Mouse (Mus musculus) T-helper 1 cell (primary cell): ENCODE results near the gene Ruvbl1.

Experiments
- in situ Hi-C: fragments of 300-600 bp; cut with MboI, MseI; formaldehyde crosslinking; loops from one replicate; pipeline ENCODE4 v1.15.1; 2025; ENCODE audit warnings: high pct_unique_total_duplicates

Gene Ruvbl1

DNA sequence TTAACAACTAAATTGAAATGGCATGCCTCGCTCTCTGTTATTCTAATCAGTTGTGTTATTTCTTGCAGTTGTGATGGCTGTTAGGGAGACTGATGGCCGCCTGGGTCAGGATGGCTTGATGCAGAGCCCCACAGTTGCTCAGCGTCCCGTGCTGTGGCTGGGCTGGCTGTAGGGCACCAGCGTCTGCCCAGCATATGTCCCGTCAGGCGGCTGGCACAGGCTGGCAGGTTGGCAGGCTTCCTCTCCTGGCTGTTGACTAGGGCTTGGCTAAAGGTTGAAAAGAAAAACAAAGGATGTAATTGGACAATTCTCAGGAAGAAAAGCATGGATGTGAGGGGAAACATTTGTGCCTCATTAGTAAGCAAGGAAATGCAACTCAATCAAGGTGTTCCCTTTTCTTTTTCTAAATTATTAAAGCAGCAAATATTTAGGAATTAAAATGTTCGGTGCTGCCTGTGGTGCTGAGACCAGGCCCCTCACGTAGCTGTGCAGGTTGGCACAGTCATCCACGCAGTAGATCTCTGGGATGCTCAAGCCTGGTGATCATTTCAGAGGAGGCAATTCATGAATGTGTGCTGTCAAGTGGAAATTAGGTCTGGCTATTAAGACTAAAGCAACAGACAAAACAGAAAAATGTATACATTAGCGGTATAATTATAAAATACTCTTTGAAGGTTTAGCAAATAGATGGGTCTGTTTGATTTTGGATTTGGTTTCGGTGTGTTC is 25.6 kb downstream of the Ruvbl1 start:
- in situ Hi-C loops, result no loop called here

DNA sequence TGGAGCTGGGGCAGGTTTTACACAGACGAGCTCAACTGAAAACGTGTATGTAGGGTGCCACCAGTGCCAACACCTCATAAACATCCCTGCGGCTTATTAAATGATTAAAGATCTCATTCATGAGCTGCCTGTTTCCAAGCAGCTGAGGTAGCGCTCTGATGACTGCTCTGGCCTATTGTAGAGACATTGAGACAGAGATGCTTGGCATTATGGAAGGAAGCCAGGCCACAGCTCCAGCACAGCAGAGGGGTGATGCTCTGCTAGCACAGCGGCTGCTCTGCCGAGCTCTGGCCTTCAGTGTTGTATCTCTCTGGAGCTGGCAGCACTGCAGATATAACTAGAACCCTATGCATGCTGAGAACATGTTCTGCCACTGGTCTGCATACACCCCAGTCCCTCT is 28.5 kb downstream of the Ruvbl1 start:
- in situ Hi-C loops, result no loop called here

DNA sequence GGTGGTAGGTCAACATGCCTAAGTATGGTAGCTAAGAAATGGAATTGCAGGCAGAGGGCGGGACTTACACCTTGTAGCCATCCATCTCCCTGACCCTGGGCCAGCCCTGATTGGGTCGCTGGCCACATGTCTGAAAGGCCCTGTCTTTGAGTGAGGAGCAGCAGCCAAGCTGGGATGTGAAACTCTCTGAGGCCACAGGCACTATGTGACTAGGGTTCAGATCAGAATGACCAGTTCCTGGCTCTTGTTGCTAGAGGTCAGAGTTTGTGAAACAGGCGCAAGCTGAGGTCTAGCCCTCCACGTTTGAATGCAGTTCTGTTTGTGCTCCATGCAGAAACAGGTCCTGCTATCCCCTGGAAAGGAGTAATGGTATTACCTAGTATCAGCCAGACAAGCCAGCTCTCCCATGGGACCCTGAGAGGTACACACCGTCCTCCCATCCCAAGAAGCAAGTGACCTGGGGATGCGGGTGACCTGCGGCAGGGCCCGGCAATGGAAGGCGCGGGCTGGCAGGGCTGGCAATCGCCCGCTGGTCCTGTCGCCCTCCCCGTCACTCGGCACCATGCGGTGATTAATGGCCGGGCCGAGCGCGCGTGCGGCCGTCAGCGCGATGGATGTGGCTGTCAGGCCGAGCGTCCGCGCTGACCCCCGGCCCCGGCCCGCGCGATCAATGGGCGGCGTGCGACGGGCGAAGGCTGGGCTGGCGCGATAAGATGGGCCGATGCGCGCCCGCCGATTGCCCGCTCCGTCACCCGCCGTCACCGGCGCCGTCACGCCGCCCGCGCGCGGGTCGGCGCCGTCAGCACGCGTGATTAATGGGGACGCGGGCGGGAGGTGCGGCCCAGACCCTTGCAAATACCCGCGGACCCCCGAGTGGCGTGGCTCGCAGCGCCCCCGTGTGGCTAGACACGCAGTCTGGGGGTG is 34.5 kb downstream of the Ruvbl1 start:
- in situ Hi-C loops, result loop anchor here (10.0 kb wide), 1 partner anchor 305 kb away; the partner anchor contains the start of gene Gata2

DNA sequence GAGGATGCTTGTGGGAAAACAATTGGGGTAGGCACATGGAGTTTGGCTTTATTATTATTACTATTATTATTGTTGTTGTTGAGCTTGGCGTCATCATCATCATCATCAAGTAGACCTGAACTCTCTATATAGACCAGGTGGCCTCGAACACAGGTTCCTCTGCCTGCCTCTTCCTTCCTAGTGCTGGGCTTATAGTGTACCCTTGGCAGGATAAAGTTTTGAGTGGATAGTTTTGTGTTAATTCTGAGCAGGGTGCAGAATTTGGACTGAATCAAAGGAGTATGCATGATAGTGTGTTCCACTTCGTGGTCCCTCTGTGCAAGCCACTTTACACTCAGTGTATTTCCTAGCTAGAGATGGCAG is 35.2 kb downstream of the Ruvbl1 start:
- in situ Hi-C loops, result loop anchor here (10.0 kb wide), 1 partner anchor 306 kb away; the partner anchor contains the start of gene Gata2

DNA sequence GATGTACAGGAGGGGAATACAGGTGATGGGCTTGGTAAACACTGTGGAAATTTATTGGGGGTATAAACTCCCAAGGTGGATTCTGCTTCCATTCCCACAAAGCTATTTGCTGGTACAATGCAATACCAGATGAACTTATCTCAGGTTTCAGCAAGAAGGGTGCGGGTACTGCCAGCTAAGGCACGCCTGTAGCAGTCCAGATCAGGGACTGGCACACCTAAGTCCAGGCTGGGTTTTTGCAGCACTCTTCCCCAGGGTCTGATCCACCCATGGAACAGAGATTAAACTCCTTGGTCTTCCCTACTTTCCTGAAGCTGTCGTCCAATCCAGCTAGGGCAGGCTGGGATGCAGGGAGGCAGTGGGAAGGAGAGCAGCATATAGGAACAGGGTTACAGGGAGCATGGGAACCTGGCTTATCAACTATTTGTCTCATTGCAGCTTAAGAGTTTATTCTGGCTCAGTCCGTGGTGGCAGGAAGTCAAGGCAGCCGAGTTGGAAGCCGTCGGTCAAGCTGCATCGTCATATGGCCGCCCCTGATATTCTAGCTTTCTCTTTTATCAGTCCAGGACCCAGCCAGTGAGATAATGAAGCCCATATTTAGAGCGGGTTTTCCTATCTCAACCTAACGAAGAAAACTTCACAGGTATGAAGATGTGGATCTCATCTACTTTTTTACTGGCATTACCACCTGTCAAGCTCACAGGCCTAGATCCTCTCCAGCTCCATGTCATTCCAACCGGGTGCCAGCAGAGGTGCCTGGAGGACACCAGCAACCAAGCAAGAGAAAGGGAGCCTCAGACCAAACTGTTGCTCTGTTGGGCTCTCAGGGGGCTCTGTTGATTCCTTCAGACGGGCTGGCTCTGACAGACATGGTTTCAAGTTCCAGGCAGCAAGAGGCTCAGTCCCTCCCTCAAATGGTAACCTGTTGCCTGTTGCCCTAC is 37.1 kb downstream of the Ruvbl1 start:
- in situ Hi-C loops, result loop anchor here (10.0 kb wide), 1 partner anchor 307 kb away; the partner anchor contains the start of gene Gata2

DNA sequence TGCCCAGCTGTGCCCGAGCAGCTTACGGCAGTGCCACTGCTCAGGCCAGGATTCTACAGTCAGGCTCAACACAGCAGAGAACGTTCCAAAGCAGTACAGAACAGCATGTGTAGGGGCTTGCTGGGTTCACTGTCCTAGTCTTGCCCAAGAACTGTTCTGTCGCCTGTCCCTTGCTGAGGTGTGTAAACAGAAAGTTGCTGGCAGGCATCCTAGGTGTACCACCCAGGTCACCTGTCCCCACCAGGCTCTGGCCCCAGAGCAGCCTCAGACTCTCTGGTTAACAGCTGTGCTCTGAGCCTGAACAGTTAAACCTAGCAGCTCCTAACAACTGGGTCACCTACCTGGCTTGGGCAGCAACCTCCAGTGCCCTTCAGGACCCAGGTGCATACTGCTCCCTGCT is 37.8 kb downstream of the Ruvbl1 start:
- in situ Hi-C loops, result loop anchor here (10.0 kb wide), 1 partner anchor 308 kb away; the partner anchor contains the start of gene Gata2

DNA sequence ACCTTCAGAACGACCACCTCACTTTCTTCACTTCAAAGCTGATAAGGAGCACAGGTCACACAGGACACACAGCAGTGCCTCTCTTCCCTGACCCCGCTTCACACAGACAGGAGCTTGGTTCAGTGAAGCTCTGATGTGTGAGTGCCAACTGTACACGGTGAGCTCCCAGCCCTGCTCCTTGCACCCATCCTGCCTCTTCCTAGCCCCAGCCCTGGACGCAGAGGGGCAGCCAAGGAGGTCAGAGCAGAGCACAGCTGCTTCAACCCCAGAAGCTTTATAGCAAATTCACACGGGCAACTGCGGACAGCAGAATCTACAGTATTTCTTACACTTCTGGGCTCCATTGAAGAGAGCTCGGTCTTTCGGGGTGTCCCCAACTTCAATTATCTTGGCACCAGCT is 48.8 kb downstream of the Ruvbl1 start:
- in situ Hi-C loops, result loop anchor here (10.0 kb wide), 1 partner anchor 49 kb away; the partner anchor contains the start of gene Ruvbl1

DNA sequence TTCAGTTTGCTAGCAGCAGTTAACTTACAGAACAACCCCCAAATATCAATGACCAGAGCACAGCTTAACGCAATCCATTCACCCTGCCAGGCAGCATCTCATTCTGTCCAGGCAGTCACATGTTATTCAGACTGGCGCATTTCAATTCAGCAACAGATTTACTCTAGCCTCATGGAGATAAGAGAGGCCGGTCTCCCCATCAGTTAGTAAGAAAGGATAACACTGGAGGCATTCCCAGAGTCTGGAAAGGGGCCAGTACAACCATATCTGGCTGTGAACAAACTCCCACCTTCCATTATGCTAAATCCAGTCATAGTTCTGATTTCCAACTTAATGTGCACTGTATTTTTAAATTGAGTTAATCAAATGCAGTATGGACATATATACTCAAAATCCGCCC is 49.3 kb downstream of the Ruvbl1 start:
- in situ Hi-C loops, result loop anchor here (10.0 kb wide), 1 partner anchor 50 kb away; the partner anchor contains the start of gene Ruvbl1

DNA sequence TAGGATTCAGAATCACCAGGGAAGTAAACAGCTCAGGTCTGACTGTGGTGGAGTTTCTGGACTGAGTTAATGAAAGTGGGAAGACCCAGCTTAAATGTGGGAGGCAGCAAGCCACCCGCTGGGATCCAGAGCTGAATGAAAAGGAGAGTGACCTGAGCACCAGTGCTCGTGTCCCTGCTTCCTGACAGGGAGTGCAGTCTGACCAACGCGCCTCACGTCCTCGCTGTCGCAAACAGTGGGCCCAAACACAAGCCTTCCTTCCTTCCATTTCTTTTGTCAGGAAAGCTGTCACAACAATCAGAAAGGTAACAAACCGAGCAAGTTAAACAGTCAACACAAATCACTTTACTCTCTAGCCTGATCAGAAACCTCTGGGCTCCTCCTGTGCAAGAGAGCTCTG is 50.8 kb downstream of the Ruvbl1 start:
- in situ Hi-C loops, result loop anchor here (10.0 kb wide), 1 partner anchor 51 kb away; the partner anchor contains the start of gene Ruvbl1

DNA sequence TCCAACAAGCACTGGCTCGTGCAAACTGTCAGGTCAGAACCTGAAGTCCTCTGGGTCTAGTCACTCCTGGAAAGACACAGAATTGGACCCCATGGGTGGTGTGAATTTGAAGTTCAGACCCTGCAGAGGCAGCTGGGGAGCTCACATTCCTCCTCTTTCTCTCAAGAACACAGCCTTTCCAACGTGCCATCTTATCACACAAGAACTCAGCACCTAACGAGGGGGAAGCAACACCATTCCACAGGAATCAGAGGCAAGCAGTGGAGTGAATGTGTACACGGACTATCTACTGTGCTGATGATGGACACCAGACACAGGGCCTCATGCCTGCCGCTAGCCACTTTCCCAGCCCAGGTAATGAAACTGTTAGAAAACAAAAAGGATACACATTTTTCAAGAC is 51.5 kb downstream of the Ruvbl1 start:
- in situ Hi-C loops, result loop anchor here (10.0 kb wide), 1 partner anchor 52 kb away; the partner anchor contains the start of gene Ruvbl1

DNA sequence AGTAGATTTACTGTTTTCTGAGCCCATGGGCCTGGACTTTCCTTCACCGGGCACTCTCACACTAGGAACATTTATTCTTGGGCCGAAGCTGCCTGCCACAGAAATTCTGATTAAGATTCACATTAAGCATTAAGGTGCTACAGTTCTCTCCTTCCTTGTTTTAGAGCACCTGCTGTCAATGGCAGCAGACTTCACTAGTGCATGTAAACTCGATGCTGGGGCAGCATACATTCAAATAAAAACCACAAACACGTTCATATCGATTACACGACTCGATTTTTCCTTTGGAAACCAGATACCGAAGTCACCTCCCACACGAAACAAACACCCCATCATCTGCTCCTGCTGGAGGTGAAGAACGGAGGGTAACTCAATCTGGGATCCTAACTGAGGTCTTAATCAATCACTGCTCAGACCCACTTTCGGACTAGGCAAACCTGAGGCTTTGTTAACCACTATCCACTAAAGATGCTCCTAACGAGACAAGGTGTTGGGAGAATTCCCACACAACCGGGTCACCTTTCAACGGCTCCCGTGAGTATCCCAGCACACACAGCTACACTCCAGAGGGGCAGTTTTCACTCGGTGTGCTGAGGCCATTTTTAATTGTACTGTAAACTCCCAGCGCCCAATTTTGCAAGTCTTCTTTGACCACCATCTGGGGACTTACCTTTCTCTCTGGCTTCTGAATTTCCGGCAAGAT is 52.6 kb downstream of the Ruvbl1 start:
- in situ Hi-C loops, result loop anchor here (10.0 kb wide), 1 partner anchor 53 kb away; the partner anchor contains the start of gene Ruvbl1

DNA sequence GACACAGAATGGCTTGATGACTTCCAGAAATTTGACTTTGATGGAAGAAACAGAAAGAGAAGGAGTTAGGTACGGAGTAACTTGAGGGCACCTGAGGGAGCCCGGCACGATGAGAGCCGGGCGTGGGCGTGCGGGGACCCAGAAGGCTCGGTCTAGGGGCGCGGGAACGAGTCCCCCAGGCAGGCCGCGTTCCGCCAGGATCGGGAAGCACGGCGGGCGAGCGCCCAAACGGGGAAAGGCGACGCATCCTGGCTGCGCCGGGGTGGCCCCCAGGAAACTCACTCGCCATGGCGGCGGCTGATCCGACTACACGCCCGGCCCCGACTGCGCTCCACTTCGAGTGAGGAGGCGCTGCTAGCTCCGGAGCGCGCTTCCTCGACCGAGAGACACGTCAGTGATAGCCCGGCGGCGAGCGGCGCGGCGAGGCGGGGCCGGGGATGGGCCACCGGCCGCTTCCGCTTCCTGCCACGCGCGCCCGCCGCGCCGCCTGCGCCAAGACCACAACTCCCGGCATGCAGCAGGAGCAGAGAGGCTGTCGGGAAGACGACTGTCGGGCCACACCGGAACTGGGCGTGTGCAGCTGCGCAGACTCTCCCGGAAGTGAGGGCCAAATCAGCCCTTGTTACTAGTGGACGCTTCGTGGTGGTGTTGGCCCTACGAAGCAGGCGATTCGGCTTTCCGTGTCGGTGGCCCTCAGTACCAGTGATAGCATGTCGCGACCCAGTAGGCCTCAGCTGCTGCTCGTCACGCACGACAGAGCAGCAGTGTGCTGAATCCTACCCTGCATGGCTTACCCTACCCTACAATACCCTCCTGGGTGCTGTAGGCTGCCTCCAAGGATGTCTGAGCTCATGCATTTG is 53.4 kb downstream of the Ruvbl1 start, which contains the start of gene Sec61a1:
TSS of gene Sec61a1 (minus strand) at position 502 of the 860 bp plus-strand sequence.
- in situ Hi-C loops, result loop anchor here (10.0 kb wide), 1 partner anchor 54 kb away; the partner anchor contains the start of gene Ruvbl1

DNA sequence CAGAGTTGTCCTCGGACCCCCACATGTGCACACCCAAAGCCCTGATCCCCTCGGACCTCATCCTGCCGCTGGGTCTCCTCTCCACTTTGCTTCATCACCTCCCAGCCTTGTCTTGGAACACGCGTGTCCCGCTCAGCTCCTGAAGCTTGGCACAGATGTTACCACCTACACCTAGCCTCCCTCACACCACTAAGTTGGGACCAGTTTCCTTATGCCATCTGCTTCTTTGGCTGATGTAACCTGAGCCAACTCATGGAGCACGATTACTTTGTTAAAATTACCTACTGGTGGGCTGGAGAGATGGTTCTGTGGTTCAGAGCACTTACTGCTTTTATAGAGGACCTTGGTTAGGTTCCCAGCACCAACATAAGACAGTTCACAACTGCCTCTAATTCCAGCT is 56.6 kb downstream of the Ruvbl1 start:
- in situ Hi-C loops, result no loop called here

DNA sequence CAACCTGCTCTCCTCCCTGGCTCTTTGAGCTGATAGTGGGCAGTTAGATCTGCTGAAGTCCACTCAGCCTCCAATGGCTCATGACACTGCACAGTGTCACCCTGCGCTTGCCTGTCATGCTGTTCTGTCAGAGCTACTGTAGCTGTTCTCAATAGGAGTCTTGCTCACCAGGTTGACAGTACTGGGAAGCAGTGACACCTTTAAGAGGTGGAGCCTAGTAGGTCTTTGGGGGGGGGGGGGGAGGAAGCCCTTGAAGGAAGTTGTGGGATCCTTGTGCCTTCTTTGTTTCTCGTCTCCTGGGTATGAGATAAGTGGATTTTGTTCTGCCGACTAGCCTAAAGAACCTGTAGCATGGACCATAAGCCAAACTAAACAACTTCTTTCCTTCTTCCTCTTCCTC is 57.4 kb downstream of the Ruvbl1 start:
- in situ Hi-C loops, result no loop called here

DNA sequence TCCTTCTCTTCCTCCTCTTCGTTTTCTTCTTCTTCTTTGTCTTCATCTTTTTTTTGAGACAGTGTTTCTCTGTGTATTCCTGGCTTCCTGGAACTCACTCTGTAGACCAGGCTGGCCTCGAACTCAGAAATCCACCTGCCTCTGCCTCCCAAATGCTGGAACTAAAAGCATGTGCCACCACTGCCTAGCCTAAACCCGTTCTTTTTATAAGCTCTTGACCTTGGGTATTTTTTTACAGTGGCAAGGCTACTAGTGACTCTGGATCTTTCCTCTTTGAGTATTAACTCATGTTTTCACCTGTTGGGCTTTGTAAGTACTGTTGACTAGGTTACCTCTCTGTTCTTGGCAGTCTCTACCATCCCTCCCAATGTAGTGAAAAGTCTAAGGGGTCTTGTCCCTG is 57.8 kb downstream of the Ruvbl1 start:
- in situ Hi-C loops, result no loop called here

DNA sequence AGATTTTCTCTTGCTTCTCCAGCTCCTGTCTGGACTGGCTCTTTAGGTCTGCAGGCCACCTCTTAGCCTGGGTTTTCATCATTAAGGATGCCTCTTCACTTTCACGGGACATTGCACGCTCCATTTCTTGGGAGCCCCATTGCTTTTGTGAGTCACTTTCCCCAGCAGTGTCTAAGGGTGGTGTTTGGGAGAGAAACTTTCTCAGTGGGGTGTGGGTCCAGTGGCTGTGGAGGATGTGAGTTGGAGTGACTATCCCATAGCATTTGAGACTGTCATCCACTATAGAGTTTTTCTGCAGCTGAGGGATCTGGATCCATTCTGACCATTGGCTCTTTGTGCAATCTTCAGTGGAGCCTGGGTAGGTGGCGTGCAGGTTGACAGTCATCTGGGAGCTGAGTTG is 58.2 kb downstream of the Ruvbl1 start:
- in situ Hi-C loops, result no loop called here

DNA sequence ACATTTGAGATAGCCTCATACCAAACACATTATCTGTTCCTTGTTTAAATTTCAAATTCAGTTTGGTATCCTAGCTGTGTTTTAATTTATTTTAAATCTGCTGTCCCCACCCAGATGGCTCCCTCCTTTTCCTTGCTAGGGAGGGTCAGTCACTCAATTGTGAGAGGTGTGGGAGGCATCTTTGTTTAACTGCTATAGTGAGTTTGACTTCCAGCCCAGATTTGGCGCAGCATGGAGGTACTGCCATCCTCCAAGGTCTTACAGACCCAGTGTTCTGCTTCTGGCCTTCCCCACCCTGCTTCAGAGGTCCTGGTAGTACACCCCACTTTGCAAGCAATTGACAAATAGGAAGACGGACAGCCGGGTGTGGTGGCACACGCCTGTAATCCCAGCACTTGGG is 58.8 kb downstream of the Ruvbl1 start:
- in situ Hi-C loops, result no loop called here

DNA sequence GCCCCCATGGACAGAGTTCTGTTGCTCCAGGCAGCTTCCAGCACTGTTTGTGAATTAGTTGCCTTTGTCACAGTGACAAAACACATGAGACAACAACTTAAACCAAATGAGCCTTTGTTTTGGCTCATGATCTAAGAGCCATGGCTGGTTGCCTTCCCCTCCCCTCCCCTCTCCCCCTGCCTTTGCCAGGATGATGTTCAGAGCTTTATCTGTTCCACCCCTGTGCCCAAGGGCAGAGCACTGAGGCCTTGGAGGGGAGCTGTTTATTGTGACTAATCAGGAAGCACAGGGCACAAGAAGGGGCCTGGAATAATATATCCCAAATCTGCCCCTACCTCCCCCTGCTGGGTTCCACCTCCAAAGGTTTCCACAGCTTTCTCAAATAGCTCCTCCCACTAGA is 65.1 kb downstream of the Ruvbl1 start:
- in situ Hi-C loops, result no loop called here

DNA sequence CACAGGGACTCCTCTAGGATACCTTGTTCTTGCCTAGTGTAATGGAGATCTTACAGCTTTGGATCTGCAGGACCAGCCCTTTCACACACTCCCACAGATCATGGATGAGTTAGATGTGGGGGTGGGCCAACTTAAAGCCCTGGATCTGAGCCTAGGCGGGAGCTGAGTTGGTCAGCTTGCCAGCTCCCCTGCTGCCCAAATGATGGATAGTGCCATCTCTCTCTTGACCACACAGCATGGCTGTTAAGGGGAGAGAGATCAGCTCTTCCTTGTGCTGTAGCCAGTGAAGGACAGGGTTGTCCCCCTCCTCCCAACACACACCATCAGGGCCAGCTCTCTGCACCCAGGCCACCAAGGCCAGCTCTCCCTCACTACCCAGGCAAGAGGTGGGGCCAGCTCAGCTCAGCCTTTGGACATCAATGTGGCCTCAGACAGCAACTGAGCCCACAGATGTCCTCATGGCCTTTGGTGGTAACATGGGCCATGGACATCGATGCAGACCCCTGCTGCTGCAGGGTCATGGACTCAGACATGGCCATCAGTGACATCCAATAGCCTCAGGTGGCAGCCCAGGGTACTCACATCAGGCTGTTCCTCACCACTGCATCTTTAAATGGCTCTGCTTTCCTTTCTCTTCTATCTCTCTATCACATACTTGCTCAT is 75.0 kb downstream of the Ruvbl1 start:
- in situ Hi-C loops, result no loop called here
